Mouse (Mus musculus): ENCODE measurements around the gene Calm1. TPM values are rescaled to one million over a fixed set of nuclear protein-coding genes. Genes with fewer than 3 reads are reported as not detected.

Calm1 gene
- total and polyA plus RNA-seq, 3 experiments, result 450 to 750 (median 627) TPM

GRCm38 (mm10) chr12:100213162-100213561, 13.9 kb downstream of the Calm1 start:
- no peaks in the 10 kb centered on the region for H3K79me2 ChIP-seq (replicated peaks; ENCODE audit: control insufficient read depth, extremely low read depth, insufficient read depth, poor library complexity, severe bottlenecking)
- H3K36me3 ChIP-seq (replicated peaks in 1 of 2; ENCODE audit: control insufficient read depth in 1 of 2, insufficient read depth in 1 of 2, low read length in 1 of 2), result peaks cover 5 to 23% of the 10 kb centered on the region in 2 experiments
- dilution Hi-C loops (cut with MboI; ENCODE audit: extremely low pct_ligation_motif_present, extremely low pct_unique_long_range_greater_than_20kb, low sequenced_read_pairs) (no loop called here), in situ Hi-C loops (cut with MboI; ENCODE audit: low pct_ligation_motif_present, low pct_unique_long_range_greater_than_20kb, low sequenced_read_pairs) (no loop called here)
- no peak overlapping the region for H3K4me2 ChIP-seq (ENCODE audit: insufficient read depth, low read depth, poor library complexity, severe bottlenecking)
- TF ChIP-seq USF2 (conservative IDR thresholded peaks at IDR 0.05; ENCODE audit: low read depth, low read length), result no peak
- no peak for DNase-seq (ENCODE audit: extremely low read depth)
- H3K4me1 ChIP-seq (ENCODE audit: control insufficient read depth in 1 of 2, insufficient read depth in 2 of 2), result peaks cover 5 to 34% of the 10 kb centered on the region in 2 experiments
- H3K4me3 ChIP-seq (replicated peaks in 1 of 3; ENCODE audit: low read depth in 2 of 3, low read length in 2 of 3, poor library complexity in 1 of 3), result no peak overlapping the region
- H3K27me3 ChIP-seq (replicated peaks), result no peaks in the 10 kb centered on the region
- H3K9me3 ChIP-seq (replicated peaks; ENCODE audit: low read length), result peaks cover 10% of the 10 kb centered on the region
- no peak overlapping the region for H3K27ac ChIP-seq (ENCODE audit: insufficient read depth, low read depth)
- no peak overlapping the region for H3K9ac ChIP-seq (ENCODE audit: insufficient read depth, low read depth)

- Histone ChIP-seq H3K79me2 (replicated peaks; ENCODE audit: control insufficient read depth, extremely low read depth, insufficient read depth, poor library complexity, severe bottlenecking) (no peaks in the 10 kb centered on the region), H3K9ac (ENCODE audit: insufficient read depth, low read depth) (no peak overlapping the region), H3K27ac (ENCODE audit: insufficient read depth, low read depth) (no peak overlapping the region), H3K4me3 (replicated peaks in 1 of 3; ENCODE audit: low read depth in 2 of 3, low read length in 2 of 3, poor library complexity in 1 of 3) (no peak overlapping the region), H3K4me1 (ENCODE audit: control insufficient read depth in 1 of 2, insufficient read depth in 2 of 2) (peaks cover 5 to 34% of the 10 kb centered on the region in 2 experiments), H3K36me3 (replicated peaks in 1 of 2; ENCODE audit: control insufficient read depth in 1 of 2, insufficient read depth in 1 of 2, low read length in 1 of 2) (peaks cover 5 to 14% of the 10 kb centered on the region in 2 experiments), H3K9me3 (replicated peaks; ENCODE audit: low read length) (peaks cover 10% of the 10 kb centered on the region), H3K4me2 (ENCODE audit: insufficient read depth, low read depth, poor library complexity, severe bottlenecking) (no peak overlapping the region), H3K27me3 (replicated peaks) (no peaks in the 10 kb centered on the region)
- in situ Hi-C loops (cut with MboI; ENCODE audit: low pct_ligation_motif_present, low pct_unique_long_range_greater_than_20kb, low sequenced_read_pairs), result no loop called here
- DNase-seq (ENCODE audit: extremely low read depth), result no peak
- dilution Hi-C loops (cut with MboI; ENCODE audit: extremely low pct_ligation_motif_present, extremely low pct_unique_long_range_greater_than_20kb, low sequenced_read_pairs), result no loop called here
- TF ChIP-seq SMC3 (IDR thresholded peaks at IDR 0.05; ENCODE audit: low read depth, low read length) (no peak), MAZ (IDR thresholded peaks at IDR 0.05; ENCODE audit: low read depth, low read length) (no peak), SIN3A (IDR thresholded peaks at IDR 0.05; ENCODE audit: low read length) (no peak), USF1 (IDR thresholded peaks at IDR 0.05; ENCODE audit: low read depth, low read length) (no peak), E2F4 (IDR thresholded peaks at IDR 0.05; ENCODE audit: insufficient replicate concordance, low read depth, low read length) (no peak), TBP (conservative IDR thresholded peaks at IDR 0.05; ENCODE audit: low read depth, low read length) (no peak), IRF4 (IDR thresholded peaks at IDR 0.05; ENCODE audit: low read depth, low read length) (no peak), JUND (conservative IDR thresholded peaks at IDR 0.05; ENCODE audit: low read depth, low read length) (no peak), NELFE (IDR thresholded peaks at IDR 0.05; ENCODE audit: low read depth, low read length) (no peak), USF2 (conservative IDR thresholded peaks at IDR 0.05; ENCODE audit: low read depth, low read length) (no peak), TCF12 (IDR thresholded peaks at IDR 0.05; ENCODE audit: low read depth, low read length) (no peak), JUN (IDR thresholded peaks at IDR 0.05; ENCODE audit: insufficient read depth, low read depth, low read length) (no peak), BHLHE40 (IDR thresholded peaks at IDR 0.05; ENCODE audit: low read depth, low read length) (no peak), ZC3H11A (IDR thresholded peaks at IDR 0.05; ENCODE audit: low read depth, low read length) (no peak), KAT2A (IDR thresholded peaks at IDR 0.05; ENCODE audit: insufficient replicate concordance, low read length) (no peak)
Measured at GRCm38 (mm10) chr12:100214156-100214555, 14.9 kb downstream of the Calm1 start.
